Mouse (Mus musculus) megakaryocyte-erythroid progenitor cell, adult 5 weeks (primary cell): ENCODE results near the gene Atp2a2. TPM values are rescaled to one million over a fixed set of nuclear protein-coding genes. Genes with fewer than 3 reads are reported as not detected.

Source experiments
- polyA plus RNA-seq: library from polyadenylated mRNA; stranded (reverse); fragments of >175 nt; gene quantifications from 2 replicates; pipeline ENCODE4 v1.2.3, GENCODE M21; 2012

Gene Atp2a2
- 41.9 and 48.4 TPM in 2 replicates for polyA plus RNA-seq

DNA sequence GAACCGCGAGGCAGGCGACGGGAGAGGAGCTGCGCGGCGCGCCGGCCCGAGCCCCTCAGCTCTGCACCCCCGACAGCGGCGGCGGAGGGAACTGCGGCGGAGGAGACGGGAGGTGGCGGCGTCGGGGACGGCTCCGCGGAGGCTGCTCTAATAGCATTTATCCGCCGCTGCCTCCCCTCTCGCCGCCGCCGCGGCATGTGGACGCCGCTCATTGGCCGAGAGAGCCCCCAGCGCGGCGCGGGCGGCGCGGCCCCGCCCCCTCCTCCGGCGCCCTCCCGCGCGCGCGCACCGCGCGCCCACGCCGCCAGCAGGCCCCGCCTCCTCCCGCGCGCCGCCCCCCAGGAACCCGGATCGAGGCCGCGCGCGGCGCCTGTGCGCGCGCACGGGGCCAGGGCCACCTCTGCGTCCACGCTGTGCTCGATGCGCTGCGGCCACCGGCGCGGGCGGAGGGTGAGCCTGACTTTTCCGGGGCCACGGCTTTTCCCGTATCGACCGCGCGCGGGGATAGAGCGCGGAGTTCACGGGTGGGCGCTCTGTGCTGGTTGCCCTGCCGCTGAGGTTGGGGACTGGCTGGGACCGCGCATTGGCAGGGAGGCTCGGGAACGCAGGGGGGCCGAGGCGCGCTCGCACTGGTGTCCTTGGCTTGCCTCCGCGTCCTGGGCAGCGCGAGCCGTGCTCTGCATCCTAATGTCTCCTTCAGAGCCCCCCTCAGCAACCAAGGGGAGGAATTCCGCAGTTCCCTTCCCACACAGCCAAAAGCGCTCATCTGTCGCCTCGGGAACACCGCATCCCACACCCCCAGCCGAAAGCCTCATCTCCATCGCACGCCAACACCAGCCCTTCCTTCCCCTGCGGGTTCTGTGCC lies at the start of gene Atp2a2:
Atp2a2 (minus strand) TSS at position 149 of the 865 bp plus-strand sequence.

DNA sequence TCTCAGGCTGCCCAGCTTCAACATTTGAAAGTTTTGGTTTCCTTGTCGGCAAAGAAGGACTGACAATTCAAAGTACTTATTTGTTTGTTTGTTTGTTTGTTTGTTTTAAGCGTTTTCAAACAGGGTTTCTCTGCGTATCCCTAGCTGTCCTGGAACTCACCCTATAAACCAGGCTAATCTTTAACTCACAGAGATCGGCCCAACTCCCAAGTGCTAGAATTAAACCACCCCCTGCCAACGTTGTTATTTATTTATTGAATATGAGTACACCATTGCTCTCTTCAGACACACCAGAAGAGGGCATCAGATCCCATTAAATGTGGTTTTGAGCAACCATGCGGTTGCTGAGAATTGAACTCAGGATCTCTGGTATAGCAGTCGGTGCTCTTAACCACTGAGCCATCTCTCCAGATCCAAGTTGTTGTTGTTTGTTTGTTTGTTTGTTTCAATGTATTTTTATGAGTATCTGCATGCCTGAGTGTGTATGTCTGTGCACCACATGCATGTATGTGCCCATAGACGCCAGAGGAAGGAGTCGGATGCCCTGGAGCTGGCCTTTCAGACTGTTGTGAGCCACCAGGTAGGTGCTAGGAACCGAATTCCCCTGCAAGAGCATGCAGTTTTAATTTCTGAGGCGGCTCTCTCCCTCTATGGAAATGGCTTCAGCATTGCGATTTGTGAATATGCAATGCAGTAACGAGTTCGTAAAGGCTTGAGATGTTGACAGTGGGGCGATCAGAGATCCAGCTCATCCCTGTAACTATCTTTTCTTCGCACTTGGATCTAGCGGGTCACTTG lies 80.6 kb downstream of the Atp2a2 start, which contains the start of gene Anapc7:
Anapc7 (plus strand) TSS at position 423 of the 798 bp plus-strand sequence.

Other genes starting within 250 kb of the Atp2a2 start
- 9.7 and 12.0 TPM in 2 replicates for gene Tctn1, start 237.8 kb downstream of the Atp2a2 start, polyA plus RNA-seq
- 9.4 and 11.1 TPM in 2 replicates for gene Pptc7, start 217.9 kb downstream of the Atp2a2 start, polyA plus RNA-seq
- gene Rad9b, start 148.0 kb downstream of the Atp2a2 start, polyA plus RNA-seq, result 0.61 and 1.3 TPM in 2 replicates
- gene Vps29, start 147.9 kb downstream of the Atp2a2 start, polyA plus RNA-seq, result 8.8 and 10.1 TPM in 2 replicates
- gene Gpn3, start 130.3 kb downstream of the Atp2a2 start, polyA plus RNA-seq, result 37.5 and 39.2 TPM in 2 replicates
- 45.8 and 47.2 TPM in 2 replicates for gene Fam216a, start 129.9 kb downstream of the Atp2a2 start, polyA plus RNA-seq
- 52.9 and 66.4 TPM in 2 replicates for gene Arpc3, start 110.3 kb downstream of the Atp2a2 start, polyA plus RNA-seq
- 16.9 and 25.5 TPM in 2 replicates for gene Anapc7, start 80.5 kb downstream of the Atp2a2 start, polyA plus RNA-seq
- gene Ift81, start 112.3 kb upstream of the Atp2a2 start, polyA plus RNA-seq, result 0.84 and 1.2 TPM in 2 replicates
- 0.94 and 4.6 TPM in 2 replicates for gene P2rx7, start 141.7 kb upstream of the Atp2a2 start, polyA plus RNA-seq
- 6.0 and 7.7 TPM in 2 replicates for gene P2rx4, start 205.3 kb upstream of the Atp2a2 start, polyA plus RNA-seq